Mouse (Mus musculus) kidney, postnatal 25 days (tissue): Measurements from ENCODE around the gene Cyp46a1.

Experiments used
- DNase-seq, 2 experiments: peaks; one replicate each; pipeline ENCODE4 v3.0.0; 2021; ENCODE audit warnings: mixed read lengths in 2 of 2

Cyp46a1 gene

DNA sequence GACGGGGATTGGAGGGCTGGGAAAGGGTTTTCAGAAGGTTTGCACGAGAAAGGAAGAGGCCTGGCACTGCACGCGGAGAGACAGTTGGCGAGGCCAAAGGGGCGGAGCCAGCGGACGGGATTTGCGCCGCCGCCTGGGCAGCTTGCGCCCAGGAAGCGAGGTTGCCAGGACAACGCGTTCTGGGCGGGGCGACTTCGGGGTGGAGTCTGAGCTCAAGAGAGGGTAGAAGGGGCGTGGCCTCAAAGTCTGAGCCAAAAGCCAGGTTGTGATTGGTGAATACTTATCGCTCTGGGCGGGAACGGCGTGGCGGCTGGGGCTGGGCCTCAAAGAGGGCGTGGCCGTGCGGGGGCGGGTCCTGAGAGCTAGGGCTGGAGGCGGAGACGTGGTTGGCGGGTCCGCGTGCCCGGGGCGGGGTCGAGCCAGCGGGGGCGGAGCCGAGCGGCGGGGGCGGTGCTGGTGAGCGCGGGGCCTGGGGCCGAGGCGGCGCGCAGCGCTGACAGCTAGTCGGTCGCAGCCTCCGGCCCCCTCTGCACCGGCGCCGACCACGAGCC is at the start of gene Cyp46a1:
Gene Cyp46a1, plus strand, starts transcription at position 487 of the 551 bp plus-strand sequence.
- peak; percentile 100 for DNase-seq

- DNase-seq: peak in 1 of 2 experiments; percentile 21
Observed at GRCm38 (mm10) chr12:108284455-108285224, 49.5 kb upstream of the Cyp46a1 start.

DNA sequence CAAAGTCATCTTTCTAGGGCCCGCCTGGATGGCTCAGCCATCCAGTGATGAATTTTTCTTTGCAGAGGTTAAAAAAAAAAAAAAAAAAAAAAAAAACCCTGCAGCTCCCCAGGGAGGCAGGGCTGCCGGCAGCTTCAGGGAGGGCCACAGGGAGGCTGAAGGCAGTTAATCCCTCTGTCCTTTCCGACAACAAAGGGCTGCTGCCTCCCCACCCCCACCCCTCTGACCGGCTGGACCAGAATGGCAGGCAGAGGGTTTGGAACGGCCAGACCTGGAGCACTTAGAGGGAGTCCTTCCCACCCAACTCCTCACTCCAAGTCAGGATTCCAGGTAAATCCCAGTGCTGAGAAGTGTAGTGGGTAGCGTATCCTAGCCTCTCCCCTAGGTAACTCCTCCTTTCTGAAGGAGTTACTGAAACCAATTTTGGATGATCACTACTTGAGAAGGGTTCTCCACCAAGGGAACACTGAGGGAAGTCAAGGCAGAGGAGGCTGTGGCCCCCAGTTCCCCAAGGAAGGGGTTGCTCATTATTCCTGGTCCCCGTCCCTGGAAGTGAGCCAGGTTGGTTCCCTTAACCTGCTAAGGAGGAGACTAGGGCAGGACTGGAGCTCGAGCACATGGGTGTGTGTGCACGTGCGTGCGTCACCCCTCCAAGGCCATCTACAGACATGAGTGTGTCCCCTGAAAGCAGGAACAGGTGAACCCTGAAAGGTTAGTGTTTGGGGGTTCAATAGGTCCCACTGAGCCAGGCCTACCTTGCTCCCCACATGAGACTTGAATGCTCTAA is 48.8 kb upstream of the Cyp46a1 start:
- no peak for DNase-seq

DNA sequence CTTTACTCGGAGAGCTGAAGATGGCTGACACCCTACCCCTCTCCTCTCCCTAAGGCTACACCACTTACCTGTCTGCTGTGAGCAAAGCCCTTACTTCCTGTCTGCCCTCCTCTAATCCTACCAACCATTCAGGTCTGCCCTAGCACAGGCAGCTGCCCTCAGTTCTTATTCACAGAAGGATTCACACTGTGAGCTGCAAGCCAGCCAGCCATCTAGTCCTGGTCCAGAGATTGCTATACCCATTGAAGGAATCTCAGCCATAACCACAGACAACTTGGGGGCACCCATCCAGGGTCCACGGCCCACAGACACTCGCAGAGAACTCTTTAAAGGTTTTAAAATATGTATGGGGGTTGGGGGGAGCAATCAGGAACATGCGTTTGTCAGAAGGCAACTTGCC is 47.8 kb upstream of the Cyp46a1 start:
- DNase-seq: no peak

GRCm38 (mm10) chr12:108287011-108287410 is 47.2 kb upstream of the Cyp46a1 start:
- DNase-seq: no peak

GRCm38 (mm10) chr12:108288127-108288880 is 45.9 kb upstream of the Cyp46a1 start:
- DNase-seq: no peak

DNA sequence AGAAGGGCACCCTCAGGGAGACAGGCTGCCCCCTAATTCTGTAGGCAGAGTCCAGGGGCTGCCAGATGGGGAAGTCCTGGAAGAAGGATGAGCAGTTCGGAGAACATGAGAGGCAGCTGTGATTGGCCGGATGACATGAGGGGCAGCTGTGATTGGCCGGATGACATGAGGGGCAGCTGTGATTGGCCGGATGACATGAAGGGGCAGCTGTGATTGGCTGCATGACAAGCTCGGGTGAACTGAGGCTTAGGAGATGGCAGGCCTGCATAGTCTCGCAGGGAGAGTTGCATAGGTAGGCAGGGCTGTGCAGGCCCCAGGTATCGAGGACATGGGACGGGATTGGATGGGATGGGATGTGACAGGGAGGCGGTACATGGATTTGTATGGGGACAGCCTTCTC is 41.8 kb upstream of the Cyp46a1 start:
- peak in 1 of 2 experiments; percentile 56 for DNase-seq

DNA sequence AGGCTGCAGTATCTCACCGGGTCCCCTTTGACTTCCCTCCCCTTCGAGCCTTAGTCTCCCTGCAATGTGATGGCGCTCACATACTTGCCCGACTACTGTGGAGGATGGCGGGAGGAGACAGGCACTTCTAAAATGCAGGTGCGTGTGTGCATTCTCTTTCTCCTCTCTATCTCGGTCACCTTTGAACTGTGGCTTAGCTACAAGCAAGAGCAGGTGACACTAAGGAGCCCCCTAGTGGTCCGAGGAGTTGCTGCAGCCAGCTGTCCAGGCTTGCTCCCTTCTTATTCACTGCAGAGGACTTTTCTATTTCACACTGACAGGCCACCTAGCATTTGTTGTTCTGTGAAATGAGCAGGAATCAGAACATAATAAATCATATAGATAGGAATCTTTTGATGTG is 41.2 kb upstream of the Cyp46a1 start:
- DNase-seq: peak; percentile 82 to 85

DNA sequence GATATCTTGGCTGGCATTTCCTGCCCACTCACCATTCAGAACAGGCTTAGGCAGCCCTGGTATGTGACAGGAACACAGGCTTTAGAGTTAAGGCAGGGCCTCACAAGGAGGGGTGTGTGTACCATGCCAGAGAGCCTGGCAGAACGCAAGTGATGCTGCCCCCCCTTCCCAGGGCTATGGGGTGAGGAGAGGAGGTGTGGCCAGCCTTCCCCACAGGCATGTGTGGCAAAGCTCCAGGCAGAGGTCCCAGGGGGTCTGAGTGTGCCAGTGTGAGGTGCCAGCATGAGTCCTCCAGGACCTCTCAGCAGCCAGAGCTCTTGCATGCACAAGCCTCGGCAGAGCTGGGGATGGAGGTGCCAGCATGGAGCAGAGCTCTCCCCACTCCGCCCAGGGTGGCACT is 39.6 kb upstream of the Cyp46a1 start:
- DNase-seq: no peak

- peak in 1 of 2 experiments; percentile 43 for DNase-seq
Observed at GRCm38 (mm10) chr12:108297033-108297432, 37.1 kb upstream of the Cyp46a1 start.

- DNase-seq: no peak
Observed at GRCm38 (mm10) chr12:108301006-108301405, 33.2 kb upstream of the Cyp46a1 start.

DNA sequence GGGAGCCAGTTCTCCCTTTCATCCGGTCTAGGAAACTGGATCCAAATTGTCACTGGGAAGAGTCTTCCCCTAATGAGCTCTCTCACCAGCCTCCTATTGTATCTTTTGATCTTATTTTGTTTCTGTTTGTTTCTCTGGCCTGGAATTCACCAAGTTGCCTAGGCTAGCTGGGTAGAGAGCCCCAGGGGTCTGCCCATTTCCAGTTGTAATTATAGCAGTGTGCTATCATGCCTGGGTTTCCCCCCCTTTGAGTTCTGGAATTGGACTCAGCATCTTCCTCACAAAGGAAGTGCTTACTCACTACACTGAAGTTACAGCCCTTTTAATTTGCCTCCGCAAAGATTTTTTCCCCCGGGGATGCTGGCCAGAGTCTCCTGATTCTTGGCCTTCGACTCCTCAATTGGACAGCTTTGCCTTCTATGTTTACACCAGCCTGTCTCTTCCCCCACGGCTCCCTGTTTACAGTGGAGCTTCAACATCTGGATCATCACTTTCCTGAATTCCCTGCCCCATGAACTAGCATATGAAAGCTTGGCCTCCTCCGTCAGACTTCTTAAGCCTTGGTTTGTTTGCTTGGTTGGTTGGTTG is 30.3 kb upstream of the Cyp46a1 start:
- no peak for DNase-seq

GRCm38 (mm10) chr12:108305172-108305571 is 29.0 kb upstream of the Cyp46a1 start:
- DNase-seq: no peak

DNA sequence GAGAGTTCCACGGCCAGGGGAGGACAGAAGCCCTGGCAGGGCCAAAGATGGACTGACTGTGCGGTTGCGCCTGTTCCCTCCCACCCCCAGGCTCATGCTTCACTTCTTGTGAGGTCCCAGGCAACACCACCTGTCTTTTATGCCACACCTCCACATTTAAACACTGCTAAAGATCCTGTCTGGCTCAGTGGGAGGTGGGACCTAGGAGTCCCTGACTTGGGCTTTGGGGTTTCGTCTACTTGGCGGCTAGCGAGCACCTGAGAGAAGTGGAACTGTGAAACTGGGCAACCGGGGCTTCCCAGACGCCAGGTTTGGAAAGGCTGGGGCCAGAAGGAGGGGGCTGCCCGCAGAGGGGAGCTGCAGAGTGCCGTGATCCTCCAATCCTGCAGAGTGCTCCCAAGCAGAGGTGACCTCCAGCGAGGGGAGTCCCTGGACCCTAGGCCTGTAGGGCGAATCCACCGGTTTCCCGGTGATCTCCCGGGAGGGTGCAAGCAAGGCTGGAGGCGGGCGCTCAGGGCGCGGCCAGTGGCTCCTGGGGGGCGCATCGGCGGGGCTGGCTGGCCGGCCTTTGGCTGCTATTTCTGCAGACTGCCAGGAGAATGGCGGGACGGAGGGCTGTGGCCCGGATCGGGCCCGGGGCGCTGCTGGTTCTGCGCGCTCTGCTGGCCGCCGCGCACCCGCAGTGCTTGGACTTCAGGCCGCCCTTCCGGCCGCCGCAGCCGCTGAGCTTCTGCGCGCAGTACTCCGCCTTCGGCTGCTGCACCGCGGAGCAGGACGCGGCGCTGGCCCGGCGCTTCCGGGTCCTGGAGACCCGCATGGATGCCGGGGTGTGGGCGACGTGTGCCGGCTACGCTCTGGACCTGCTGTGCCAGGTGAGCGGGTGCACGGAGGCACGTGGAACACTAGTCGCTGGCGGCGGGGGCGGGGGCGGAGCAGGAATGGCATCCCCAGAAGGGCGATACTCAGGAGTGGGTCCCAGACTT is 28.1 kb upstream of the Cyp46a1 start, which contains the start of gene Hhipl1:
Gene Hhipl1, plus strand, starts transcription at position 459 of the 983 bp plus-strand sequence.
- peak; percentile 44 to 70 for DNase-seq

- DNase-seq: peak; percentile 63 to 71
Observed at GRCm38 (mm10) chr12:108307553-108307952, 26.6 kb upstream of the Cyp46a1 start.

- no peak for DNase-seq
Observed at GRCm38 (mm10) chr12:108308363-108308856, 25.8 kb upstream of the Cyp46a1 start.

- DNase-seq: peak in 1 of 2 experiments; percentile 70
Observed at GRCm38 (mm10) chr12:108309116-108309794, 24.9 kb upstream of the Cyp46a1 start.

GRCm38 (mm10) chr12:108310041-108310440 is 24.1 kb upstream of the Cyp46a1 start:
- DNase-seq: no peak

DNA sequence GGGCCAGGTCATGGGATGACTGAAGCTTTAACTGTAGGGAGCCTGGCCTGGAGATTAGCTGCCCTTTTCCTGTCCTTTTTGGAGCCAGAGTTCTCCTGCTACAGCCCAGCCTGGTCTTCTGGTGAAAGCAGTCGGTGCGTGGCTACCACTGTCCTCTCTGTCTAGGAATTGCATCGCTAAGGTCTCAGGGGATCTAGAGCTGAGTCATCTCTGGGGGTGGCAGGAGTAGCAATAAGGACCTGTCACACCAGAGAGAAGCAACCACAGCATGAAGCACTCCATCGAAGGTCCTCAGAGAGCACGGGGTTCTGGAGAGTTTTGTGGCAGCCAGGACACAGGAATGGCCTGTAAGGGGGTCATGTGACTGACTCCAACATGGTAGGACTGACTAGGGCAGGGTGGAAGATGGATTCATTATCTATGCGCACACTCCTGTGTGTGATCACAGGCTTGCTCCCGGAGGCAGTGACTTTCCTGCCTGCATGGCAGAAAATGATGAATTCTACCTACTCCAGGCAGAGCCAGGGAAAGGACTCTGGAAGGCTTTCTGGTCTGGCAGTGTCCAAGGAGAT is 23.6 kb upstream of the Cyp46a1 start:
- no peak for DNase-seq

- no peak for DNase-seq
Observed at GRCm38 (mm10) chr12:108311741-108312290, 22.4 kb upstream of the Cyp46a1 start.
